Mouse (Mus musculus) midbrain, embryonic 10.5 days (tissue): ENCODE data around the gene Nol7. TPM values are rescaled to one million over a fixed set of nuclear protein-coding genes. Genes with fewer than 3 reads are reported as not detected.

ENCODE experiments used
- DNase-seq: peaks from one replicate; pipeline ENCODE4 v3.0.0-alpha.2; 2017; ENCODE audit warnings: low spot score
- H3K27ac ChIP-seq: fragments of 300-500 bp; sonication (generic); replicated peaks from 2 replicates; pipeline ENCODE4 v1.5.1; 2016; ENCODE audit warnings: mild to moderate bottlenecking
- H3K27me3 ChIP-seq: fragments of 300-500 bp; sonication (generic); 2 replicates; pipeline ENCODE4 v1.6.1; 2016; ENCODE audit warnings: low read depth, mild to moderate bottlenecking; ENCODE audit not compliant: poor library complexity, severe bottlenecking
- H3K36me3 ChIP-seq: fragments of 300-500 bp; sonication (generic); 2 replicates; pipeline ENCODE4 v1.6.1; 2016; ENCODE audit warnings: mild to moderate bottlenecking, moderate library complexity
- H3K4me1 ChIP-seq: fragments of 300-500 bp; sonication (generic); 2 replicates; pipeline ENCODE4 v1.6.1; 2016
- H3K4me3 ChIP-seq: fragments of 300-500 bp; sonication (generic); 2 replicates; pipeline ENCODE4 v1.5.1; 2016; ENCODE audit warnings: mild to moderate bottlenecking, moderate library complexity
- H3K9me3 ChIP-seq: fragments of 300-500 bp; sonication (generic); replicated peaks from 2 replicates; pipeline ENCODE4 v1.6.1; 2016; ENCODE audit warnings: mild to moderate bottlenecking
- WGBS: fragments of 180-500 bp; shearing (Covaris S2); methylation state at CpG from one replicate; pipeline ENCODE4 v1.1.7; 2016; 5-methylcytosine and 5-hydroxymethylcytosine counted together
- polyA plus RNA-seq: library from polyadenylated mRNA; unstranded; fragments of >200 nt; fragmentation: Nextera tagmentation; extraction: Ambion mirVana; gene quantifications from 2 replicates; pipeline ENCODE4 v1.2.1, GENCODE M21; 2016

Nol7 gene
- polyA plus RNA-seq: 162 and 173 TPM in 2 replicates

- 1% methylated on average over 72 of the region's 72 CpGs for WGBS
Observed at GRCm38 (mm10) chr13:43398297-43399080, at the start of gene Nol7. Gene Nol7, plus strand, starts transcription at chr13:43398390.

GRCm38 (mm10) chr13:43349376-43349775 is 48.8 kb upstream of the Nol7 start:
- Histone ChIP-seq H3K27ac (no peak overlapping the region), H3K36me3 (no peaks in the 10 kb centered on the region), H3K4me3 (no peak overlapping the region), H3K9me3 (no peaks in the 10 kb centered on the region), H3K4me1 (peaks cover 3% of the 10 kb centered on the region; the same call in 1 of the 2 replicates), H3K27me3 (no peaks in the 10 kb centered on the region)
- 86% methylated on average over 8 of the region's 8 CpGs for WGBS
- DNase-seq: no peak

More at GRCm38 (mm10) chr13:43398297-43399080, at the start of gene Nol7:
- peak within 1 kb of the TSS; percentile 95 for H3K4me3 ChIP-seq
- peaks cover 68% of the 10 kb centered on the region for H3K36me3 ChIP-seq
- H3K27me3 ChIP-seq: no peaks in the 10 kb centered on the region
- peak within 1 kb of the TSS; percentile 99 for H3K27ac ChIP-seq
- H3K4me1 ChIP-seq: peaks cover 14% of the 10 kb centered on the region
- peak; percentile 97 for DNase-seq
- peaks cover 8% of the 10 kb centered on the region; the same call in 1 of the 2 replicates for H3K9me3 ChIP-seq

GRCm38 (mm10) chr13:43350489-43351169 is 47.6 kb upstream of the Nol7 start:
- H3K27me3 ChIP-seq: no peaks in the 10 kb centered on the region
- no peak overlapping the region for H3K27ac ChIP-seq
- H3K4me3 ChIP-seq: no peak overlapping the region
- peaks cover 3% of the 10 kb centered on the region; the same call in 1 of the 2 replicates for H3K4me1 ChIP-seq
- no peaks in the 10 kb centered on the region for H3K36me3 ChIP-seq
- H3K9me3 ChIP-seq: no peaks in the 10 kb centered on the region
- 80% methylated on average over 9 of the region's 9 CpGs for WGBS
- DNase-seq: no peak

- WGBS: 87% methylated on average over 4 of the region's 4 CpGs
- no peaks in the 10 kb centered on the region for H3K9me3 ChIP-seq
- no peak overlapping the region for H3K27ac ChIP-seq
- H3K4me1 ChIP-seq: peaks cover 3% of the 10 kb centered on the region; the same call in 1 of the 2 replicates
- no peaks in the 10 kb centered on the region for H3K27me3 ChIP-seq
- no peak overlapping the region for H3K4me3 ChIP-seq
- DNase-seq: no peak
- H3K36me3 ChIP-seq: no peaks in the 10 kb centered on the region
Observed at GRCm38 (mm10) chr13:43353356-43353755, 44.8 kb upstream of the Nol7 start.

GRCm38 (mm10) chr13:43354362-43354761 is 43.8 kb upstream of the Nol7 start:
- peaks cover 8% of the 10 kb centered on the region for H3K4me1 ChIP-seq
- H3K27me3 ChIP-seq: no peaks in the 10 kb centered on the region
- WGBS: 90% methylated on average over 12 of the region's 12 CpGs
- no peak for DNase-seq
- H3K9me3 ChIP-seq: no peaks in the 10 kb centered on the region
- H3K27ac ChIP-seq: no peak overlapping the region
- no peaks in the 10 kb centered on the region for H3K36me3 ChIP-seq
- no peak overlapping the region for H3K4me3 ChIP-seq

- H3K4me1 ChIP-seq: peaks cover 6% of the 10 kb centered on the region
- H3K4me3 ChIP-seq: no peak overlapping the region
- DNase-seq: no peak
- H3K36me3 ChIP-seq: no peaks in the 10 kb centered on the region
- H3K27ac ChIP-seq: no peak overlapping the region
- WGBS: 88% methylated on average over 14 of the region's 14 CpGs
- H3K9me3 ChIP-seq: no peaks in the 10 kb centered on the region
- no peaks in the 10 kb centered on the region for H3K27me3 ChIP-seq
Observed at GRCm38 (mm10) chr13:43356346-43357125, 41.7 kb upstream of the Nol7 start.

GRCm38 (mm10) chr13:43360534-43360933 is 37.7 kb upstream of the Nol7 start:
- Histone ChIP-seq H3K4me3 (no peak overlapping the region), H3K4me1 (peaks cover 15% of the 10 kb centered on the region), H3K27ac (no peak overlapping the region), H3K27me3 (no peaks in the 10 kb centered on the region), H3K36me3 (no peaks in the 10 kb centered on the region), H3K9me3 (no peaks in the 10 kb centered on the region)
- no peak for DNase-seq
- 73% methylated on average over 6 of the region's 6 CpGs for WGBS

- no peaks in the 10 kb centered on the region for H3K27me3 ChIP-seq
- peaks cover 25% of the 10 kb centered on the region for H3K4me1 ChIP-seq
- H3K36me3 ChIP-seq: no peaks in the 10 kb centered on the region
- H3K9me3 ChIP-seq: no peaks in the 10 kb centered on the region
- H3K27ac ChIP-seq: no peak overlapping the region
- no peak for DNase-seq
- no peak overlapping the region for H3K4me3 ChIP-seq
- WGBS: 84% methylated on average over 9 of the region's 9 CpGs
Observed at GRCm38 (mm10) chr13:43362353-43362752, 35.8 kb upstream of the Nol7 start.

- Histone ChIP-seq H3K27ac (peak within 1 kb of the TSS; percentile 91), H3K36me3 (no peaks in the 10 kb centered on the region), H3K4me1 (peaks cover 19% of the 10 kb centered on the region), H3K9me3 (no peaks in the 10 kb centered on the region), H3K27me3 (no peaks in the 10 kb centered on the region), H3K4me3 (peak within 1 kb of the TSS; percentile 69)
- 15% methylated on average over 42 of the region's 42 CpGs for WGBS
- peak; percentile 94 for DNase-seq
Observed at GRCm38 (mm10) chr13:43364985-43365824, 33.0 kb upstream of the Nol7 start, which contains the start of gene Sirt5. Gene Sirt5, plus strand, starts transcription at chr13:43365496.

- WGBS: 11% methylated on average over 11 of the region's 11 CpGs
Observed at GRCm38 (mm10) chr13:43365825-43366184, 32.4 kb upstream of the Nol7 start.

GRCm38 (mm10) chr13:43370063-43370462 is 28.1 kb upstream of the Nol7 start:
- H3K36me3 ChIP-seq: peaks cover 31% of the 10 kb centered on the region
- no peak for DNase-seq
- WGBS: 96% methylated on average over 6 of the region's 6 CpGs
- no peak overlapping the region for H3K27ac ChIP-seq
- no peak overlapping the region for H3K4me3 ChIP-seq
- no peaks in the 10 kb centered on the region for H3K27me3 ChIP-seq
- peaks cover 15% of the 10 kb centered on the region for H3K4me1 ChIP-seq
- H3K9me3 ChIP-seq: peaks cover 9% of the 10 kb centered on the region

More at GRCm38 (mm10) chr13:43365825-43366184, 32.4 kb upstream of the Nol7 start:
- Histone ChIP-seq H3K27ac (peak overlapping the region; percentile 91), H3K9me3 (no peaks in the 10 kb centered on the region), H3K36me3 (peaks cover 4% of the 10 kb centered on the region), H3K27me3 (no peaks in the 10 kb centered on the region), H3K4me1 (peaks cover 19% of the 10 kb centered on the region), H3K4me3 (peak overlapping the region; percentile 69)
- no peak for DNase-seq

GRCm38 (mm10) chr13:43372892-43373291 is 25.3 kb upstream of the Nol7 start:
- Histone ChIP-seq H3K9me3 (peaks cover 9% of the 10 kb centered on the region), H3K27me3 (no peaks in the 10 kb centered on the region), H3K36me3 (peaks cover 47% of the 10 kb centered on the region), H3K4me3 (no peak overlapping the region), H3K4me1 (no peaks in the 10 kb centered on the region), H3K27ac (no peak overlapping the region)
- 86% methylated on average over 1 of the region's 1 CpGs for WGBS
- DNase-seq: no peak
